Mouse (Mus musculus) frontal cortex, adult 2 months (tissue): ENCODE data around the gene Emsy. TPM values are rescaled to one million over a fixed set of nuclear protein-coding genes. Genes with fewer than 3 reads are reported as not detected.

ENCODE experiments used
- DNase-seq, 2 experiments: peaks; one replicate each; pipeline ENCODE4 v3.0.0; 2022; ENCODE audit warnings: low spot score in 1 of 2; ENCODE audit errors: extremely low spot score in 1 of 2
- polyA plus RNA-seq: library from polyadenylated mRNA; depleted of rRNA; stranded (reverse); fragments of >200 nt; gene quantifications from 2 replicates; pipeline ENCODE4 v1.2.3, GENCODE M21; 2012; rRNA removed

Emsy gene
- polyA plus RNA-seq, result 52.1 and 55.5 TPM in 2 replicates

- DNase-seq, result peak; percentile 98
Measured at GRCm38 (mm10) chr7:98656531-98657221, at the start of gene Emsy. TSS of gene Emsy (minus strand) at chr7:98656783.

GRCm38 (mm10) chr7:98704276-98704675, 47.7 kb upstream of the Emsy start:
- DNase-seq, result no peak

- no peak for DNase-seq
Measured at GRCm38 (mm10) chr7:98703365-98703881, 46.8 kb upstream of the Emsy start.

GRCm38 (mm10) chr7:98702283-98703240, 46.0 kb upstream of the Emsy start, which contains the start of gene Thap12:
TSS of gene Thap12 (plus strand) at chr7:98703103.
- peak; percentile 97 to 100 for DNase-seq

GRCm38 (mm10) chr7:98701771-98702170, 45.2 kb upstream of the Emsy start:
- DNase-seq, result no peak

GRCm38 (mm10) chr7:98698590-98698989, 42.0 kb upstream of the Emsy start:
- no peak for DNase-seq

- DNase-seq, result no peak
Measured at GRCm38 (mm10) chr7:98698041-98698440, 41.5 kb upstream of the Emsy start.

- no peak for DNase-seq
Measured at GRCm38 (mm10) chr7:98697496-98697895, 40.9 kb upstream of the Emsy start.

- DNase-seq, result peak; percentile 21 to 63
Measured at GRCm38 (mm10) chr7:98694046-98694445, 37.5 kb upstream of the Emsy start.

- DNase-seq, result no peak
Measured at GRCm38 (mm10) chr7:98692761-98693546, 36.4 kb upstream of the Emsy start.

- DNase-seq, result no peak
Measured at GRCm38 (mm10) chr7:98690831-98691230, 34.2 kb upstream of the Emsy start.

- no peak for DNase-seq
Measured at GRCm38 (mm10) chr7:98690126-98690525, 33.5 kb upstream of the Emsy start.

GRCm38 (mm10) chr7:98685895-98686294, 29.3 kb upstream of the Emsy start:
- no peak for DNase-seq

- no peak for DNase-seq
Measured at GRCm38 (mm10) chr7:98682821-98683220, 26.2 kb upstream of the Emsy start.

GRCm38 (mm10) chr7:98680691-98681090, 24.1 kb upstream of the Emsy start:
- peak in 1 of 2 experiments; percentile 22 for DNase-seq

GRCm38 (mm10) chr7:98678441-98678840, 21.9 kb upstream of the Emsy start:
- no peak for DNase-seq

- no peak for DNase-seq
Measured at GRCm38 (mm10) chr7:98677511-98677910, 20.9 kb upstream of the Emsy start.

- DNase-seq, result no peak
Measured at GRCm38 (mm10) chr7:98674344-98674743, 17.8 kb upstream of the Emsy start.

GRCm38 (mm10) chr7:98672241-98672955, 15.8 kb upstream of the Emsy start:
- no peak for DNase-seq

- DNase-seq, result no peak
Measured at GRCm38 (mm10) chr7:98671416-98671815, 14.8 kb upstream of the Emsy start.
